Mouse (Mus musculus) brain, embryonic 14.5 days (tissue): ENCODE results near the gene Phlda1.

Source experiments
- CTCF ChIP-seq: fragments of 200-500 bp; IDR thresholded peaks from 2 replicates; pipeline ENCODE4 v1.5.1; 2012; ENCODE audit warnings: inconsistent platforms, mild to moderate bottlenecking, moderate library complexity, borderline replicate concordance; ENCODE audit not compliant: insufficient read depth, insufficient read length; ENCODE audit errors: extremely low read depth
- POLR2A ChIP-seq: fragments of 200-500 bp; IDR thresholded peaks from 2 replicates; pipeline ENCODE4 v1.6.1; 2012; ENCODE audit warnings: mild to moderate bottlenecking, inconsistent platforms, borderline replicate concordance; ENCODE audit not compliant: poor library complexity, insufficient read depth, insufficient read length, severe bottlenecking; ENCODE audit errors: extremely low read depth

- no peak for TF ChIP-seq CTCF
- no peak for TF ChIP-seq POLR2A
Measured at GRCm38 (mm10) chr10:111509981-111510380, 3.9 kb downstream of the Phlda1 start.
